Mouse (Mus musculus) forebrain, embryonic 12.5 days (tissue): ENCODE measurements around the gene Ctnnd1. TPM values are rescaled to one million over a fixed set of nuclear protein-coding genes. Genes with fewer than 3 reads are reported as not detected.

Experiments used
- ATAC-seq: fragments of 200-750 bp; cut with Nextera tagmentation; 2 replicates; pipeline ENCODE4 v1.8.0; 2017; ENCODE audit warnings: moderate TSS enrichment; ENCODE audit not compliant: low FRiP score
- H3K27ac ChIP-seq: fragments of 300-500 bp; sonication (generic); 2 replicates; pipeline ENCODE4 v1.5.1; 2016; ENCODE audit warnings: mild to moderate bottlenecking
- H3K27me3 ChIP-seq: fragments of 300-500 bp; sonication (generic); 2 replicates; pipeline ENCODE4 v1.6.1; 2016; ENCODE audit warnings: mild to moderate bottlenecking
- H3K36me3 ChIP-seq: fragments of 300-500 bp; sonication (generic); replicated peaks from 2 replicates; pipeline ENCODE4 v1.6.1; 2016; ENCODE audit warnings: mild to moderate bottlenecking
- H3K4me1 ChIP-seq: fragments of 300-500 bp; sonication (generic); 2 replicates; pipeline ENCODE4 v1.6.1; 2016
- H3K4me2 ChIP-seq: fragments of 300-500 bp; sonication (generic); 2 replicates; pipeline ENCODE4 v1.6.1; 2016; ENCODE audit warnings: mild to moderate bottlenecking, moderate library complexity
- H3K4me3 ChIP-seq: fragments of 300-500 bp; sonication (generic); replicated peaks from 2 replicates; pipeline ENCODE4 v1.5.1; 2016; ENCODE audit warnings: mild to moderate bottlenecking
- H3K9ac ChIP-seq: fragments of 300-500 bp; sonication (generic); 2 replicates; pipeline ENCODE4 v1.6.1; 2016; ENCODE audit warnings: mild to moderate bottlenecking
- H3K9me3 ChIP-seq: fragments of 300-500 bp; sonication (generic); 2 replicates; pipeline ENCODE4 v1.6.1; 2016
- WGBS: fragments of 180-500 bp; shearing (Covaris S2); methylation state at CpG from one replicate; pipeline ENCODE4 v1.1.7; 2016; 5-methylcytosine and 5-hydroxymethylcytosine counted together
- polyA plus RNA-seq: library from polyadenylated mRNA; unstranded; fragments of >200 nt; fragmentation: Nextera tagmentation; extraction: Ambion mirVana; gene quantifications from 2 replicates; pipeline ENCODE4 v1.2.1, GENCODE M21; 2016

Gene Ctnnd1
- polyA plus RNA-seq, 1 experiment from 2014 or later, result 53.6 TPM

- peak; percentile 79 for ATAC-seq
- Histone ChIP-seq H3K9ac (peak overlapping the region; percentile 95), H3K9me3 (no peaks in the 10 kb centered on the region), H3K27me3 (no peaks in the 10 kb centered on the region), H3K27ac (peak overlapping the region; percentile 97), H3K4me1 (peaks cover 12% of the 10 kb centered on the region), H3K4me2 (peak overlapping the region; percentile 66), H3K4me3 (peak overlapping the region; percentile 86), H3K36me3 (peaks cover 37% of the 10 kb centered on the region)
- WGBS, result 2% methylated on average over 38 of the region's 39 CpGs
These were observed 19.4 kb upstream of the Ctnnd1 start for GRCm38 (mm10) chr2:84669828-84670568.

- 73% methylated on average over 12 of the region's 12 CpGs for WGBS
- peaks cover 13% of the 10 kb centered on the region for H3K36me3 ChIP-seq
These were observed 15.5 kb upstream of the Ctnnd1 start for GRCm38 (mm10) chr2:84666081-84666480.

DNA sequence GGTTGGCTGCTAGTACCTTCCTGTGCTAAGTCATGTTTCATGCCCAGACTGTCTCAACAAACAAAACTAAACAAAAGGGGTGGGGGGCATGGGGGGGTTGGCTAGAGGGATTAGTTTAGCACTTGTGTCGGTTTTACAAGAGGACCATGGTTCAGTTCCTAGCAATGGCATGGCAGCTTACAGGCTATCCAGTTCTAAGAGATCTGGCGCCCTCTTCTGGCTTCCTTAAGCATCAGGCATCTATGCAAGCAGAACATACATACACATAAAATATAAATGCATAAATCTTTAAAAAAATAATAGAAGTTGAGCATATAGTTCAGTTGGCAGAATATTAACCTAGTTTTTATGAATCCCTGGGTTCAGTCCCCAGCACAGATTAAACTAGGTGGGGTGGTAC, 12.3 kb upstream of the Ctnnd1 start:
- Histone ChIP-seq H3K4me1 (no peaks in the 10 kb centered on the region), H3K9ac (no peak overlapping the region), H3K9me3 (no peaks in the 10 kb centered on the region), H3K36me3 (no peaks in the 10 kb centered on the region; the same call in 1 of the 2 replicates), H3K27me3 (no peaks in the 10 kb centered on the region), H3K27ac (no peak overlapping the region), H3K4me3 (no peak overlapping the region), H3K4me2 (no peak overlapping the region)
- 21% methylated on average over 2 of the region's 2 CpGs for WGBS
- no peak for ATAC-seq

More at GRCm38 (mm10) chr2:84666081-84666480, 15.5 kb upstream of the Ctnnd1 start:
- no peaks in the 10 kb centered on the region for H3K27me3 ChIP-seq
- no peak overlapping the region for H3K4me3 ChIP-seq
- no peak overlapping the region for H3K27ac ChIP-seq
- peaks cover 12% of the 10 kb centered on the region for H3K4me1 ChIP-seq
- H3K4me2 ChIP-seq, result no peak overlapping the region
- no peak overlapping the region for H3K9ac ChIP-seq
- ATAC-seq, result no peak
- no peaks in the 10 kb centered on the region for H3K9me3 ChIP-seq

DNA sequence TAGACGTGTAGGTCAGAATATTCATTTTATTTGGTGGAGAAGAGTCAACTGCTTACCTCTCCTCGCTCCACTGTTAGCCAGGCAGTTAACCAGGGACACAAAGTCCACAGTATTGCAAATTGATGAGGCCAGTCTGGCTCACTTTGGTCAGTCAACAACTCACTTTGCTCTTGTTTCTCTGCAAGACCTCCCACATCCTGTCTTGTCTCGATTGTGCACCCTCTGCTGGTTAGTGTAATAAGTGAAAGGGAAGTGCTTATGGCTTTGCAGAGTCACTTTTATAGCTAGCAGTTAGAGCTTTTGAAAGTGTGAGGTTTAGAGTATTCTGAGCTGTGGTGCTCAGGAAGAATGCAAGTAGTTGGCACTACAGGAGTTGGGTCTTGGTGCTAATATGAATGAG, 9.7 kb upstream of the Ctnnd1 start:
- Histone ChIP-seq H3K27ac (no peak overlapping the region), H3K36me3 (no peaks in the 10 kb centered on the region), H3K4me1 (no peaks in the 10 kb centered on the region), H3K27me3 (no peaks in the 10 kb centered on the region), H3K4me3 (no peak overlapping the region), H3K9ac (no peak overlapping the region), H3K9me3 (no peaks in the 10 kb centered on the region), H3K4me2 (no peak overlapping the region)
- ATAC-seq, result no peak
- 67% methylated on average over 3 of the region's 3 CpGs for WGBS

DNA sequence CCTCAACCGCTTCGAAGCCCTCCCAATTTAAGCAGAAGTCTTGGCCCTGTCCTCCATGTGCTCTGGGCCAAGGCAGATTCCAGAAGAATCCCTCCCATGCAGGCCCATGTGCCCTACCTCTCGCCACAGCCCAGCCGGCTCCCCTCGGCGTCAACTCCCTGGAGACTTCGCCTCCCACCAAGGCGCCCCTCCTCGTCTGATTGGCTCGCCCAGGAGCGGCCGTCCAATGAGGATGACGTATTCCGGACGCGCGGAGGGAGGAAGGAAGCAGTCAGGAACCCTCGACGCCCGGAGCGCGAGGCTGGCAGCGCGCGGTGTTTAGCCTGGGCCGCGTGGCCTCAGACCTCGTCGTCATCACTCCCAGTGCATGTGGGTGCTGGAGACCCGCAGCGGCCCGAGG, 8.2 kb upstream of the Ctnnd1 start, which contains the start of gene Btbd18:
Btbd18 (plus strand) TSS at position 274 of the 400 bp plus-strand sequence.
- no peak for ATAC-seq
- no peak within 1 kb of the TSS for H3K4me2 ChIP-seq
- 93% methylated on average over 32 of the region's 32 CpGs for WGBS
- H3K36me3 ChIP-seq, result no peaks in the 10 kb centered on the region
- no peak within 1 kb of the TSS for H3K4me3 ChIP-seq
- no peaks in the 10 kb centered on the region for H3K9me3 ChIP-seq
- H3K4me1 ChIP-seq, result no peaks in the 10 kb centered on the region
- no peak within 1 kb of the TSS for H3K9ac ChIP-seq
- H3K27ac ChIP-seq, result no peak within 1 kb of the TSS
- H3K27me3 ChIP-seq, result no peaks in the 10 kb centered on the region

- Histone ChIP-seq H3K9me3 (no peaks in the 10 kb centered on the region), H3K4me3 (no peak overlapping the region), H3K27ac (no peak overlapping the region), H3K9ac (no peak overlapping the region), H3K4me1 (no peaks in the 10 kb centered on the region), H3K4me2 (no peak overlapping the region), H3K27me3 (no peaks in the 10 kb centered on the region), H3K36me3 (no peaks in the 10 kb centered on the region)
- no peak for ATAC-seq
- 82% methylated on average over 1 of the region's 1 CpGs for WGBS
These were observed 5.3 kb upstream of the Ctnnd1 start for GRCm38 (mm10) chr2:84655864-84656263.

DNA sequence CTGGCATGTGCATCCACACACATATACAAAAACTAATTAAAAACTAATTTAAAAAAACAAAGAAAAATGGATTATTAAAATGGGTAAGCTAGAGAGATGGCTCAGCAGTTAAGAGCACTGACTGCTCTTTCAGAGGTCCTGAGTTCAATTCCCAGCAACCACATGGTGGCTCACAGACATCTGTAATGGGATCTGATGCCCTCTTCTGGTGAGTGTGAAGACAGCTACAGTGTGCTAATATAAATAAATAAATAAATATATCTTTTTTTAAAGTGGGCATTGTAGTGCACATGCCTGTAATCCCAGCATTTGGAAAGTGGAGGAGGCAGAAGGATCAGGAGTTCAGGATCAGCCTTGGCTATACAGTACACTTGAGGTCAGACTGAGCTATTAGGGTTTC, 2.8 kb upstream of the Ctnnd1 start:
- Histone ChIP-seq H3K27ac (no peak overlapping the region), H3K9me3 (no peaks in the 10 kb centered on the region), H3K4me3 (no peak overlapping the region), H3K36me3 (no peaks in the 10 kb centered on the region), H3K27me3 (no peaks in the 10 kb centered on the region), H3K9ac (no peak overlapping the region), H3K4me1 (peaks cover 7% of the 10 kb centered on the region), H3K4me2 (no peak overlapping the region)
- ATAC-seq, result no peak

- peak overlapping the region; percentile 80 for H3K4me2 ChIP-seq
- 0 out of 2 replicates have a peak overlapping the region, but pooled peaks have one; percentile 25 for H3K27ac ChIP-seq
- H3K9me3 ChIP-seq, result no peaks in the 10 kb centered on the region
- peaks cover 18% of the 10 kb centered on the region for H3K4me1 ChIP-seq
- no peaks in the 10 kb centered on the region for H3K27me3 ChIP-seq
- WGBS, result 1% methylated on average over 10 of the region's 10 CpGs
- no peak for ATAC-seq
- peak overlapping the region; percentile 80 for H3K9ac ChIP-seq
- H3K36me3 ChIP-seq, result no peaks in the 10 kb centered on the region
- peak overlapping the region; percentile 65 for H3K4me3 ChIP-seq
These were observed 891 bp downstream of the Ctnnd1 start for GRCm38 (mm10) chr2:84649674-84650073.

GRCm38 (mm10) chr2:84648369-84648768, 2.2 kb downstream of the Ctnnd1 start:
- Histone ChIP-seq H3K9ac (peak overlapping the region; percentile 49), H3K27me3 (no peaks in the 10 kb centered on the region), H3K27ac (peak overlapping the region; percentile 31; the same call in 1 of the 2 replicates), H3K4me2 (peak overlapping the region; percentile 80), H3K36me3 (no peaks in the 10 kb centered on the region), H3K4me3 (peak overlapping the region; percentile 65), H3K4me1 (peaks cover 18% of the 10 kb centered on the region), H3K9me3 (no peaks in the 10 kb centered on the region)
- no peak for ATAC-seq
- WGBS, result 39% methylated on average over 6 of the region's 6 CpGs

DNA sequence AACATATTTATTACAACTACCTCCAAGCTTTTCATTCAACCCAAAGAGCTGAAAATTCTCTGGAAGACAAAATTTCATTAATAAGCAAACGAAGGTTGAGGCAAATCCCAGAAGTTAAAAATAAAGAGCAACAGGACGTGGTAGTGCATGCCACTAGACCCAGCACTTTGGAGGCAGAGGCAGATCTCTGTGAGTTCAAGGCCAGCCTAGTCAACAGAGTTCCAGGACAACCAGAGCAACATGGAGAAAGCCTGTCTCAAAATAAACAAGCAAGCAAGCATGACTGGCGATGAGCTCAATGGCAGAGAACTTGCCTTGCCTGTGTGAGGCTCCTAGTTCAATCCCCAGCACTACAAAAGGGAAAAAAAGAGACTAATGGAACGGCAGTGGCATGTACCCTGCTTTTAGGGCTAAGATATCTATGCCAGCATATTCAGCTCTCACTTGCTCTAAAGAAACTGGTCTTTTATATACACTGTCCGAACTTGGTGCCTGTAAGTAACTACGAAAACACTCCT, 3.5 kb downstream of the Ctnnd1 start:
- Histone ChIP-seq H3K9me3 (no peaks in the 10 kb centered on the region), H3K27ac (no peak overlapping the region), H3K27me3 (no peaks in the 10 kb centered on the region), H3K9ac (no peak overlapping the region), H3K36me3 (no peaks in the 10 kb centered on the region), H3K4me2 (no peak overlapping the region), H3K4me3 (no peak overlapping the region), H3K4me1 (peaks cover 18% of the 10 kb centered on the region)
- ATAC-seq, result no peak
- 96% methylated on average over 6 of the region's 6 CpGs for WGBS

DNA sequence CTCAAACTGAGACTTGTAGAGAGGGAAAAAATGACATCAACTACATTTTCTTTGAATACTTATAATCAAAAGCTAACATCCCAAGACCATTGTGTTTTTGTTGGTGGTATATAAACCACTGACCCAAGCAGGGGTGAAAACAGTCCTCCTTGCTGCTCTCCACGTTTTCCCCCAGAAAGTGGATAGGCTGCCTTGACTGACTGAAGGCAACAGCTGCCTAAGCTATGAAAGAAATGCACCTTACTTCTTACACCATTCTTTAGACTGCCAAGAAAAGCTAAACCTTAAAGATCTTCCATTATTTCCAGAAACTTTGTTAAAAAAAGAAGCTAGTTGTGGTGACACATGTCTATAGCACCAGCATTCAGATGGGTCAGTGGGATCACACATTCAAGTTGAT, 4.4 kb downstream of the Ctnnd1 start:
- H3K4me2 ChIP-seq, result no peak overlapping the region
- no peak overlapping the region for H3K9ac ChIP-seq
- H3K27ac ChIP-seq, result no peak overlapping the region
- no peaks in the 10 kb centered on the region for H3K27me3 ChIP-seq
- ATAC-seq, result no peak
- no peaks in the 10 kb centered on the region for H3K36me3 ChIP-seq
- H3K9me3 ChIP-seq, result no peaks in the 10 kb centered on the region
- H3K4me1 ChIP-seq, result peaks cover 18% of the 10 kb centered on the region
- 89% methylated on average over 1 of the region's 1 CpGs for WGBS
- no peak overlapping the region for H3K4me3 ChIP-seq

DNA sequence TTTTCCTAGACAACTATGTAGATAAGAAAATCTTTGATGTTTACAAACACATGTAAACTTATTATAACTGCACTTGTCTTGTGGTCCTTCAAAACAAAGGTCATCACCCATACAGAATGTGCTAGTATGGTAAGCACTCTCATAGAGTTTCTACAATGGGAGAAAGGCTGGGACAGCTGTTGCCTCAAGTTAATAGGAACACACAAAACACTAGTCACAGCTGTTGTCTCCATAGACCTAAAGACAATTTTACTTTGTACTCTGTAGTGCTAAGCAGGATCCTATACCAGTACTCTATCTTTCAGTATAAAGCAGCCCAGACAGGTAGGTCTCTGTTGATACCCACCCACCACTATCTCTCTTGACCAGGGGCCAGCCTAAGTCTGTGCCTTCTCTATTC, 9.7 kb downstream of the Ctnnd1 start:
- Histone ChIP-seq H3K4me1 (peaks cover 33% of the 10 kb centered on the region), H3K36me3 (no peaks in the 10 kb centered on the region), H3K4me3 (no peak overlapping the region), H3K27me3 (no peaks in the 10 kb centered on the region), H3K27ac (no peak overlapping the region), H3K4me2 (no peak overlapping the region), H3K9me3 (no peaks in the 10 kb centered on the region), H3K9ac (no peak overlapping the region)
- no peak for ATAC-seq
